Mouse (Mus musculus): ENCODE measurements at regions not wholly inside any gene's neighbourhood (a gene's known extent, or its start where the extent isn't known, plus 50 kb on each side); places are given as distances from the start of the nearest gene placed in this dataset.

- TF ChIP-seq CHD2 (IDR thresholded peaks at IDR 0.05; ENCODE audit: low read depth, low read length) (no peak), ZNF384 (IDR thresholded peaks at IDR 0.05; ENCODE audit: low read depth, low read length) (no peak)
Observed at GRCm38 (mm10) chr4:82153604-82154003, 551.9 kb downstream of the Nfib start.
